Mouse (Mus musculus): Measurements from ENCODE around the gene Retreg1.

The Retreg1 gene

DNA sequence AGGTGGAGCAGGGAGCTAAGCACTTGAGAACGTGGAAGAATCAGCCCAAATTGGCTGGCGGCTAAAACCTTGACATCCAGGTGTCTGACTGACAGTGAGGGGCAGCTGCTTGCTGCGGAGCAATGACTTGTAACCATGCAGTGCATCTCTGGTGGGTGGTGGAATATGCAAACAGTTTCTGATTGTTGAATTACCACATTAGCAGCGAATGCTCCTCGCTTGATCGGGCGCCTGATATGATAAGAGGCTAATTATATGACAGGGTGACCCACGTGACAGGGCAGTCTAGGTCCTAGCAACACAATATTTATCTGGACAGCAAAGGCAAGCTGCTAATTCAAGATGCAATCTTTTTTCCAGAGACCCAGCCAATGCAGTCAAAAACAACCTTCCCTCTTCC lies 80.9 kb downstream of the Retreg1 start:
- no peak for DNase-seq

DNA sequence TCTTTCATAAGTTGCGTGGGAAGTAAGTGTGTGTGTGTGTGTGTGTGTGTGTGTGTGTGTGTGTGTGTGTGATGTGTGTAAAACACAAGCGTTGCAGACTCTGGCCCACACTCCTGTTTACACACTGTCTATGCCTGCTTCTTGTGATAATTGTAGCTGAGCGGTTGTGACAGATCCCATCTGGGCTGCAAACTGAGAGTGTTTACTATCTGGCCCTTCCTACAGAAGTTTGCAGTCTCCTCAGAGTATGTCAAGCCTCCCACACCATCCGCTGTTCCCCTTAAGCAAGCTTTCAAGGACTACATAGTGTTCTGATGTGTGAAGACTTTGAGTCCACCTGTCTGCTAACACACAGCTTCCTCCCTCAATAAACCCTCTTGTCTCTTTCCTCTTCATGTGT lies 83.2 kb downstream of the Retreg1 start:
- no peak for DNase-seq

DNA sequence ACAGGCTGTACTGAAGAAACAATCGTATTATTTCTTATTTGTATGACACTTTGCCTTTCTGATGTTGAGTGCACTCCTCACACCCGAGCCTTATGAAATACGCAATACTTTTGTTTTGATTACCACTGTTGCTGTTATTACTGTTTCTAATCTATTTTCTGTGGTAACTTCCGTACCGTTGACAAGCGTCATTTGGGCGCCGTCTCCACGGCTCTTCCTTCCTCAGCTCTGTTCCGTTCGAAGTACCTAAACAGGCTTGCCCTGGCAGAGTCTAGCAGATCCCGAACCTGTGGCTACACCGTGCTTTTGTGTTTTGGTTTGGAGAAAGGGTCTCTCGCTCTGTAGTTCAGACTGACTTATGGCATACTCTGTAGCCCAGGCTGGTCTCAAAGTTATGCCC lies 84.1 kb downstream of the Retreg1 start:
- DNase-seq: no peak

- no peak for DNase-seq
Observed at GRCm38 (mm10) chr15:25928001-25928400, 85.0 kb downstream of the Retreg1 start.

- DNase-seq: no peak
Observed at GRCm38 (mm10) chr15:25928831-25929230, 85.9 kb downstream of the Retreg1 start.

GRCm38 (mm10) chr15:25929518-25929917 lies 86.5 kb downstream of the Retreg1 start:
- DNase-seq: no peak

DNA sequence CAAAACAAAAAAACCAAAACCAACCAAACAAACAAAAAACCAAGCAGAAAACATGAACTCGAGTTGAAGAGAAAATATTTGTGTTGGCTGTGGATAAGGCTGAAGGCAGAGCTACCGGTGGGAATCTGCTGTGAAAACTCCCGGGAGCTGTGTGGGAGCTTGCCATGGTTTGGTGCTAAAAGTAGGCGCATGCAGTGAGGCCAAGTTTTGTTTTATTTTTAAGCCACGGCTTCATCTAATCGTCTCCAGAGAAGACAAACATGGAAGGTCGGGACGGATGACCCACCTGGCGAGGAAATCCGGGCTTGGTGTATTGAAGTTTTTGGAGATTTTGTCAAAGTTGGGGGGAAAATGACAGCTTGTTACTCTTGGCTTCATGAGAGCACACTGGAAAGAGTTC lies 87.0 kb downstream of the Retreg1 start:
- DNase-seq: no peak

- DNase-seq: no peak
Observed at GRCm38 (mm10) chr15:25930657-25931056, 87.7 kb downstream of the Retreg1 start.

- no peak for DNase-seq
Observed at GRCm38 (mm10) chr15:25932497-25932896, 89.5 kb downstream of the Retreg1 start.

GRCm38 (mm10) chr15:25932937-25933684 lies 90.1 kb downstream of the Retreg1 start:
- DNase-seq: peak; percentile 42

GRCm38 (mm10) chr15:25933685-25934108 lies 90.7 kb downstream of the Retreg1 start:
- DNase-seq: no peak

- DNase-seq: no peak
Observed at GRCm38 (mm10) chr15:25934411-25934810, 91.4 kb downstream of the Retreg1 start.

GRCm38 (mm10) chr15:25938496-25938895 lies 95.5 kb downstream of the Retreg1 start:
- no peak for DNase-seq

DNA sequence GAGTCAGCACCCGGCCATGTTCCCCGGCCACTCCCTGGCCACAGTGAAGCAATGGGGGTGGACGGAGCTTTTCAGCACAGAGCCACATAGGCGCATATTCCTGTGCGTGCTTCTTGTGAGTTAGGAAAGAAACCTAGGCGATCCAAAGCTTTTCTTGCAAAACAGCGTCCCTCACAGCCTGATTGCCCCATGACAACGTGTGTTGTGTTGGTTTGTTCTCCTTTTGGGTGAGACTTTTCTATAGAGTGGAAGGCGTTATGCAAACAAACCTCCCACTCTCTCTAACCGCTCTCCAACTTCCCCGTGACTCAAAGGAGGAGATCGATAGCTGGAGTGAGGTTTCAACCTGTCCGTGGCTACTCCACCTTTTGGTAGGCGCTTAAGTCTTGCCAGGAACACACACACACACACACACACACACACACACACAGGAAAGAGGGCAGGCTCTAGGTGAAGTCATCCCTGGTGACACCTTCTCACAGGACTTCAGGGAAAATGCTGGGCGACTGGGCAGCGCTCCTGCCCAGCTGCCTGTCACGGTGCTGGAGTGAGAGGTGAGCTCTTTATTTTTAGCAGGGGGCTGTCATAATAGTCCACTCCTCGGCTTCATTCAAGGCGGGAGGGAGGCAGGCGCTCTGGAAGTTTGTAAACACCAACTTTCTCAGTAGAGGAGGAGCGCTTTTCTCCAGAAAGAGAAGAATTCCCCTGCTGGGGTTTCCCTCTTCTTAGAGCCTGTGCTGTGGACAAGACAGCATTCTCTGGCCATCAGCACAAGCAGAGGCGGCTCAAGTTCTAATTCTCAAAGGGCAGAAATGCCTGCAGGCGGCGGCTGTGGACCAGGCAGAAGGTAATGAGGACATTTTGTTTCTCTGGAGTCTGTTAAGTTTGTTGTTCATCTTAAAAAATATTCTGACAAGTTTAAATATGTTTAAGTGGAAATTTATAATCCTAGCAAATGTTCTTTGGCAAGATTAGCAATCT lies 97.7 kb downstream of the Retreg1 start:
- no peak for DNase-seq

DNA sequence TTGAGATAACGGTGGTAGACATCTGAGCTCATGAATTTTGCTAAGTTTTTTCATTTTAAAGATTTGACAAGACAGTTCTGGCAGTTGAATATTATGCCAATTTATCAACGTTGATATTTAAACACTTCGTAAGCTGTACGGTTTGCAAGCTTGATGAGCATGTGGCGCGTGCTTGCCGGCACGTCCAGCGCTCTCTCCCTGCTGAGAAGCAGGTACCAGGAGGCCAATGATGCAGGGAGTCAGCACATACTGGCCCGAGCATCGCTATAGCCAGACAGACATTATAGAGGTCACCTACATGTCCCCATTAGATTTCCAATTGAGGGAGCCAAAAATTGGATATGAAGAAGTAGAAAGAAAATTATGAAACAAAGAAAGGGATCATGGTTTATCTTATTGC lies 98.5 kb downstream of the Retreg1 start:
- DNase-seq: no peak

GRCm38 (mm10) chr15:25942415-25942814 lies 99.4 kb downstream of the Retreg1 start:
- no peak for DNase-seq

- no peak for DNase-seq
Observed at GRCm38 (mm10) chr15:25943386-25944137, 100.6 kb downstream of the Retreg1 start.

DNA sequence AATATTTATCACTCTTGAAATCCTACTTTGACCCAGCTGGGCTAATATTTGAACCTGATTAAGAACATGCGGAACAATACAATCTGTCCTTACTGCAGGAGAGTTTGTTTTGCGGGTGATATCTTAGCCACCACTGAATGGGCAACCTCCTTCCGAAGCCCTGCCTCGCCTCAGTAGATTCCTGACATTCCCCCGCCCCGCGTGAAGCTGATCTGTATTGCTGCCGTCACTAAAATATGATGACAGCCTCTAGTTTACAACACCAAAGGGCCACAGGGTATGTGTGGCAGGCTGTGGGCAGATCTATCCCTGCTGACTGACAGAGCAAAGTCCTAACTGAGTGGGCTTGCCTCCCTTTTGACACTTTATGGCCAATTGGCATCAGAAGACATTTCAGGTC lies 102.2 kb downstream of the Retreg1 start:
- no peak for DNase-seq

DNA sequence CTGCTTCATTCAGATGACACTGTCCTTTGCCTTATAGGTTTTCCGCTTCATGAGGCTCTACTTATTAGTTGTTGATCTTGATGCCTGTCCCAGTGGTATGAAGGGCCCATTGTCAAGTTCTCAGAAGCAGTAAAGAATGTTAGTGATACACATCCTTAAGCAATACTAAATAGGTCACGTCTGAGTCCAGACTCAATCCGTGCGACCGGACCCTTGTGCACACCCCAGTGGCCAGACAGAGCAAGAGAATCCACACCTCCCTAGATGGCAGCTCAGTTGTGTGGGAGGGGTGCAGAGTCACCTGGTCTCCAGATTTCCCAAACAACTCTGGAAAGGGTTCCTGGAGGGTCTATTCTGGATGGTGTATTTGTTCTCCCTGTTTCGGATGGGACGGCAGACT lies 103.5 kb downstream of the Retreg1 start:
- no peak for DNase-seq

GRCm38 (mm10) chr15:25947383-25947782 lies 104.4 kb downstream of the Retreg1 start:
- DNase-seq: no peak

GRCm38 (mm10) chr15:25948257-25949223 lies 105.6 kb downstream of the Retreg1 start:
- no peak for DNase-seq

DNA sequence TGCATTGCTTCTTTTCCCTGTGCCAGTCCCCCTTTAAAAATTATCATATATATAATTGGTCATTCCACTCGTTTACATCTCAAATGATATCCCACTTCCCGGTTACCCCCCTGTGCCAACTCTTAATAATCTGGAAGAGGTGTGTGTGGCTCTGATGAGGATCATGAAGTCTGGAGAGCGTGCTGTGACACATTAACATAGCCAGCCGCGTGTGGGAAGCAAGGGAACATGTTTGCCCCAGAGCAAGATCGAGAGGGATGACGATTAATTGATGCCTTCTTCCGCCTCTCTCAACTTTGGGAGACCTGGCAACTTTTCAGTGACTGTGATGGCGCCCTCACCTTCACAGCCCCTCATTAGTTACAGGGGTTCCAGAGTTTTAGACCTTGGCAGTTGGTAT lies 106.7 kb downstream of the Retreg1 start:
- no peak for DNase-seq
